Mouse (Mus musculus): ENCODE measurements around the gene Dnase1l2. TPM values are rescaled to one million over a fixed set of nuclear protein-coding genes. Genes with fewer than 3 reads are reported as not detected.

The Dnase1l2 gene
- polyA plus RNA-seq, 1 experiment from 2014 or later, result 4.9 TPM

- peaks cover 11% of the 10 kb centered on the region; the same call in 1 of the 2 replicates for H3K4me1 ChIP-seq (ENCODE audit: control insufficient read depth, insufficient read depth, low read length)
- no peaks in the 10 kb centered on the region for H3K27me3 ChIP-seq (replicated peaks; ENCODE audit: control insufficient read depth, insufficient read depth, low read length)
- WGBS, result 99% methylated on average over 6 of the region's 6 CpGs
- H3K9me3 ChIP-seq (ENCODE audit: control insufficient read depth, low read length), result no peaks in the 10 kb centered on the region
- no peak overlapping the region for H3K4me3 ChIP-seq (ENCODE audit: low read depth, low read length)
- no peak overlapping the region for H3K4me2 ChIP-seq (ENCODE audit: low read depth, low read length)
- H3K9ac ChIP-seq (ENCODE audit: low read depth, low read length), result no peak overlapping the region
- peaks cover 44% of the 10 kb centered on the region for H3K36me3 ChIP-seq (ENCODE audit: control insufficient read depth, insufficient read depth, low read length)
- H3K27ac ChIP-seq (replicated peaks; ENCODE audit: low read depth, low read length), result no peak overlapping the region
- DNase-seq (ENCODE audit: low spot score) (no peak), ATAC-seq (ENCODE audit: low read depth) (no peak)
Measured at GRCm38 (mm10) chr17:24451220-24451619, 8.3 kb upstream of the Dnase1l2 start.

- H3K4me2 ChIP-seq (ENCODE audit: low read depth, low read length), result no peak overlapping the region
- no peak overlapping the region for H3K4me3 ChIP-seq (ENCODE audit: low read depth, low read length)
- WGBS, result 96% methylated on average over 6 of the region's 6 CpGs
- no peak for ATAC-seq (ENCODE audit: low read depth)
- H3K9ac ChIP-seq (ENCODE audit: low read depth, low read length), result no peak overlapping the region
- no peak for DNase-seq (ENCODE audit: low spot score)
- no peaks in the 10 kb centered on the region for H3K27me3 ChIP-seq (replicated peaks; ENCODE audit: control insufficient read depth, insufficient read depth, low read length)
- peaks cover 61% of the 10 kb centered on the region for H3K36me3 ChIP-seq (ENCODE audit: control insufficient read depth, insufficient read depth, low read length)
- peaks cover 8% of the 10 kb centered on the region; the same call in 1 of the 2 replicates for H3K4me1 ChIP-seq (ENCODE audit: control insufficient read depth, insufficient read depth, low read length)
- no peak overlapping the region for H3K27ac ChIP-seq (replicated peaks; ENCODE audit: low read depth, low read length)
- no peaks in the 10 kb centered on the region for H3K9me3 ChIP-seq (ENCODE audit: control insufficient read depth, low read length)
Measured at GRCm38 (mm10) chr17:24449507-24449906, 6.6 kb upstream of the Dnase1l2 start.

GRCm38 (mm10) chr17:24446590-24446989, 3.7 kb upstream of the Dnase1l2 start:
- DNase-seq (ENCODE audit: low spot score) (no peak), ATAC-seq (ENCODE audit: low read depth) (no peak)
- Histone ChIP-seq H3K27ac (replicated peaks; ENCODE audit: low read depth, low read length) (no peak overlapping the region), H3K9ac (ENCODE audit: low read depth, low read length) (no peak overlapping the region), H3K27me3 (replicated peaks; ENCODE audit: control insufficient read depth, insufficient read depth, low read length) (no peaks in the 10 kb centered on the region), H3K36me3 (ENCODE audit: control insufficient read depth, insufficient read depth, low read length) (peaks cover 84% of the 10 kb centered on the region), H3K4me3 (ENCODE audit: low read depth, low read length) (no peak overlapping the region), H3K4me1 (ENCODE audit: control insufficient read depth, insufficient read depth, low read length) (no peaks in the 10 kb centered on the region), H3K9me3 (ENCODE audit: control insufficient read depth, low read length) (no peaks in the 10 kb centered on the region), H3K4me2 (ENCODE audit: low read depth, low read length) (no peak overlapping the region)
- 93% methylated on average over 8 of the region's 8 CpGs for WGBS

GRCm38 (mm10) chr17:24443409-24443808, 504 bp upstream of the Dnase1l2 start:
- Histone ChIP-seq H3K27me3 (replicated peaks; ENCODE audit: control insufficient read depth, insufficient read depth, low read length) (no peaks in the 10 kb centered on the region), H3K4me2 (ENCODE audit: low read depth, low read length) (no peak overlapping the region), H3K9ac (ENCODE audit: low read depth, low read length) (no peak overlapping the region), H3K36me3 (ENCODE audit: control insufficient read depth, insufficient read depth, low read length) (peaks cover 92% of the 10 kb centered on the region), H3K4me1 (ENCODE audit: control insufficient read depth, insufficient read depth, low read length) (no peaks in the 10 kb centered on the region), H3K9me3 (ENCODE audit: control insufficient read depth, low read length) (no peaks in the 10 kb centered on the region), H3K4me3 (ENCODE audit: low read depth, low read length) (no peak overlapping the region), H3K27ac (replicated peaks; ENCODE audit: low read depth, low read length) (no peak overlapping the region)
- DNase-seq (ENCODE audit: low spot score) (no peak), ATAC-seq (ENCODE audit: low read depth) (no peak)
- WGBS, result 90% methylated on average over 4 of the region's 4 CpGs

- H3K9me3 ChIP-seq (ENCODE audit: control insufficient read depth, low read length), result no peaks in the 10 kb centered on the region
- H3K36me3 ChIP-seq (ENCODE audit: control insufficient read depth, insufficient read depth, low read length), result peaks cover 91% of the 10 kb centered on the region
- no peak overlapping the region for H3K27ac ChIP-seq (replicated peaks; ENCODE audit: low read depth, low read length)
- no peak overlapping the region for H3K9ac ChIP-seq (ENCODE audit: low read depth, low read length)
- WGBS, result 89% methylated on average over 14 of the region's 14 CpGs
- no peak overlapping the region for H3K4me2 ChIP-seq (ENCODE audit: low read depth, low read length)
- no peak for DNase-seq (ENCODE audit: low spot score)
- H3K27me3 ChIP-seq (replicated peaks; ENCODE audit: control insufficient read depth, insufficient read depth, low read length), result no peaks in the 10 kb centered on the region
- no peaks in the 10 kb centered on the region for H3K4me1 ChIP-seq (ENCODE audit: control insufficient read depth, insufficient read depth, low read length)
- H3K4me3 ChIP-seq (ENCODE audit: low read depth, low read length), result no peak overlapping the region
- ATAC-seq (ENCODE audit: low read depth), result no peak
Measured at GRCm38 (mm10) chr17:24442107-24442506, 798 bp downstream of the Dnase1l2 start.

- Histone ChIP-seq H3K27me3 (replicated peaks; ENCODE audit: control insufficient read depth, insufficient read depth, low read length) (no peaks in the 10 kb centered on the region), H3K36me3 (ENCODE audit: control insufficient read depth, insufficient read depth, low read length) (peaks cover 86% of the 10 kb centered on the region), H3K9ac (ENCODE audit: low read depth, low read length) (no peak overlapping the region), H3K4me1 (ENCODE audit: control insufficient read depth, insufficient read depth, low read length) (no peaks in the 10 kb centered on the region), H3K4me3 (ENCODE audit: low read depth, low read length) (no peak overlapping the region), H3K9me3 (ENCODE audit: control insufficient read depth, low read length) (no peaks in the 10 kb centered on the region), H3K27ac (replicated peaks; ENCODE audit: low read depth, low read length) (no peak overlapping the region), H3K4me2 (ENCODE audit: low read depth, low read length) (no peak overlapping the region)
- ATAC-seq (ENCODE audit: low read depth), result no peak
- no peak for DNase-seq (ENCODE audit: low spot score)
- WGBS, result 58% methylated on average over 2 of the region's 2 CpGs
Measured at GRCm38 (mm10) chr17:24441148-24441547, 1.8 kb downstream of the Dnase1l2 start.

- Histone ChIP-seq H3K27me3 (replicated peaks; ENCODE audit: control insufficient read depth, insufficient read depth, low read length) (no peaks in the 10 kb centered on the region), H3K27ac (replicated peaks; ENCODE audit: low read depth, low read length) (no peak overlapping the region), H3K4me3 (ENCODE audit: low read depth, low read length) (no peak overlapping the region), H3K4me1 (ENCODE audit: control insufficient read depth, insufficient read depth, low read length) (no peaks in the 10 kb centered on the region), H3K4me2 (ENCODE audit: low read depth, low read length) (no peak overlapping the region), H3K36me3 (ENCODE audit: control insufficient read depth, insufficient read depth, low read length) (peaks cover 86% of the 10 kb centered on the region), H3K9me3 (ENCODE audit: control insufficient read depth, low read length) (no peaks in the 10 kb centered on the region), H3K9ac (ENCODE audit: low read depth, low read length) (no peak overlapping the region)
- no peak for DNase-seq (ENCODE audit: low spot score)
- ATAC-seq (ENCODE audit: low read depth), result no peak
- WGBS, result 91% methylated on average over 8 of the region's 8 CpGs
Measured at GRCm38 (mm10) chr17:24440377-24440776, 2.5 kb downstream of the Dnase1l2 start.

GRCm38 (mm10) chr17:24437016-24437415, 5.9 kb downstream of the Dnase1l2 start:
- no peak overlapping the region for H3K4me2 ChIP-seq (ENCODE audit: low read depth, low read length)
- peaks cover 72% of the 10 kb centered on the region for H3K36me3 ChIP-seq (ENCODE audit: control insufficient read depth, insufficient read depth, low read length)
- no peak overlapping the region for H3K9ac ChIP-seq (ENCODE audit: low read depth, low read length)
- H3K27ac ChIP-seq (replicated peaks; ENCODE audit: low read depth, low read length), result no peak overlapping the region
- H3K9me3 ChIP-seq (ENCODE audit: control insufficient read depth, low read length), result no peaks in the 10 kb centered on the region
- peak; percentile 69 for ATAC-seq (ENCODE audit: low read depth)
- H3K4me1 ChIP-seq (ENCODE audit: control insufficient read depth, insufficient read depth, low read length), result no peaks in the 10 kb centered on the region
- 82% methylated on average over 5 of the region's 5 CpGs for WGBS
- no peak overlapping the region for H3K4me3 ChIP-seq (ENCODE audit: low read depth, low read length)
- peak; percentile 46 for DNase-seq (ENCODE audit: low spot score)
- no peaks in the 10 kb centered on the region for H3K27me3 ChIP-seq (replicated peaks; ENCODE audit: control insufficient read depth, insufficient read depth, low read length)

GRCm38 (mm10) chr17:24429201-24429983, 13.5 kb downstream of the Dnase1l2 start:
- no peak overlapping the region for H3K27ac ChIP-seq (replicated peaks; ENCODE audit: low read depth, low read length)
- WGBS, result 86% methylated on average over 14 of the region's 14 CpGs
- ATAC-seq (ENCODE audit: low read depth), result no peak

More at GRCm38 (mm10) chr17:24429201-24429983, 13.5 kb downstream of the Dnase1l2 start:
- H3K9ac ChIP-seq (ENCODE audit: low read depth, low read length), result no peak overlapping the region
- H3K27me3 ChIP-seq (replicated peaks; ENCODE audit: control insufficient read depth, insufficient read depth, low read length), result no peaks in the 10 kb centered on the region
- no peak overlapping the region for H3K4me3 ChIP-seq (ENCODE audit: low read depth, low read length)
- peaks cover 18% of the 10 kb centered on the region for H3K36me3 ChIP-seq (ENCODE audit: control insufficient read depth, insufficient read depth, low read length)
- DNase-seq (ENCODE audit: low spot score), result no peak
- no peak overlapping the region for H3K4me2 ChIP-seq (ENCODE audit: low read depth, low read length)
- peaks cover 4% of the 10 kb centered on the region for H3K4me1 ChIP-seq (ENCODE audit: control insufficient read depth, insufficient read depth, low read length)
- no peaks in the 10 kb centered on the region for H3K9me3 ChIP-seq (ENCODE audit: control insufficient read depth, low read length)
